Mouse (Mus musculus): ENCODE measurements around the gene Gps2. TPM values are rescaled to one million over a fixed set of nuclear protein-coding genes. Genes with fewer than 3 reads are reported as not detected.

The Gps2 gene
- polyA plus RNA-seq (2014; fragmentation: Nextera tagmentation; extraction: Ambion mirVana), result 56.4 and 62.4 TPM in 2 replicates

DNA sequence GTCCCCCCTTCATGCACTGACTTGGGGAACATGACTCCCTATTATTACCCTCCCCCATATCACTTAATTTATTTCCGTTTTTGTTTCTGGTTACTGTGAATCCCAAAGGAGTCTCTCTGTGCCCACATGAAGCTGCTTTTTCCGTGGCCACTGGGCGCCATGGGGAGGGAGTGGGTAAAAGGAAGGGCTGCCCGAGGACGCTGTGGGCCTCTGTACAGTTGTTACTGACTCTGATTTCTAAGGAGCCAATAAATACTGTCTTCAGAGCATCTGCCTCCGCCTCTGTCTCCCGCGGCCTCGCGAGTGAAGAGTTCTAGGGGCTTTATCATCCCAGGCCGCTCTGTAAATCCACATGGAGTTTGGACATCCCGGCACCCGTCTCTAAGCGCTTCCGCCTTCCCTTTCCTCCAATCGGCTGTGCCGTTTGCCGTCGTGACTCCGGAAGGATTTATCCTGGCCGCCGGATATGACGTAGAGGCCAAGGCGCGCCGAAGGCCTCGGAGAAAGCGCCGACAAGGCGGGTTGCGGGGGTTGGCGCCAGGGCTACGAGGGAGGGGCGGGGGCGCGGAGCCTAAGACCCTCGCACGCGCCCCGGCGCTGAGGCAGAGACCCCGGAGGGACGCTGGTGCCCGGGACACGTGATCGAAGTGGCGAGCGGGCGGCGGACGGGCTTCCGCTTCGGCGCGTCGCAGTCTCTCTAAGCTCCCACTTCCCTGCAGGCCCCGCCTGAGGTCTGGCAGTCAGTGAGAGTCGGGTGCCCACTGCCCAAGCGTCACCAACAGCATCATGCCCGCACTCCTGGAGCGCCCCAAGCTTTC is at the start of gene Gps2:
Gps2 (plus strand) TSS at position 335 of the 818 bp plus-strand sequence.
- peaks cover 17% of the 10 kb centered on the region for H3K4me1 ChIP-seq (ENCODE audit: control insufficient read depth, insufficient read depth, low read length)
- no peaks in the 10 kb centered on the region for H3K9me3 ChIP-seq (ENCODE audit: control insufficient read depth, low read length)
- no peaks in the 10 kb centered on the region for H3K27me3 ChIP-seq (ENCODE audit: control insufficient read depth, insufficient read depth, low read length)
- peak within 1 kb of the TSS; percentile 80 for H3K4me3 ChIP-seq (replicated peaks; ENCODE audit: low read depth, low read length)
- H3K9ac ChIP-seq (replicated peaks; ENCODE audit: low read length), result peak within 1 kb of the TSS; percentile 82
- DNase-seq (peak; percentile 97), ATAC-seq (ENCODE audit: low FRiP score, low TSS enrichment) (peak; percentile 93)
- WGBS, result 1% methylated on average over 55 of the region's 61 CpGs
- H3K4me2 ChIP-seq (ENCODE audit: low read length), result peak within 1 kb of the TSS; percentile 99
- peak within 1 kb of the TSS; percentile 90 for H3K27ac ChIP-seq (replicated peaks; ENCODE audit: low read depth, low read length)
- H3K36me3 ChIP-seq (ENCODE audit: control insufficient read depth, insufficient read depth, low read length), result peaks cover 88% of the 10 kb centered on the region

DNA sequence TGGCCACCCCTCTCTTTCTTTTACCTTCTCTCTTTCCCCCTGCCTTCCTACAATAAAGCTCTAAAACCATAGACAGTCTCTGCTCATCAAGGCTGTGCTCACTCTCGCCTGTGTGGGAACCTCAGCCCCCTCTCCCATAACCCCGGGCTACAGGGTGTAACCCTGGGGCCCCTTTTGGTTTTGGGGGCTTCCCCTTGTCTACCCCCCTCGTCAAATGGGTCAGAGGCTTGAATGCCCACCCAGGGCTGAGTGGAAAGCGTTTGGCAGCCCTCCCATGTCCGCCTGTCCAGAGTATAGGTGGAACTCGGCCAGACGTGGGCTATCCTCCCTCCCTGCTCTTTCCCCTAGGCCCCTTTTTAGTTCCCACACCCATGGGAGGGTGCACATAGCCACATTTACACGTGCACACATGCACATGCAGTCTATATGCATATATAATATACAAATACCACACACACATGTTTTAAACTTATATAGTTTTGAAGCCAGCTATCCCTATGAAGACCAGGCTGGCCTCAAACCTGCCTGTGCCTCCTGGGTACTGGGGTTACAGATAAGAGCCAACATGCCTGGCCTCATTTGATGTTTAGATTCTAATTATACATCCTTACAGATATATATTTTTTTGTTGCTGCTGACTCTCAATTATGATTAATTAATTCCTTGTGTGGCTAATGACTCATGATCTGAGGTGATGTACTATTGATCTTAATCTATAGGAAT is 49.4 kb upstream of the Gps2 start:
- 57% methylated on average over 8 of the region's 8 CpGs for WGBS
- ATAC-seq (ENCODE audit: low FRiP score, low TSS enrichment), result no peak

DNA sequence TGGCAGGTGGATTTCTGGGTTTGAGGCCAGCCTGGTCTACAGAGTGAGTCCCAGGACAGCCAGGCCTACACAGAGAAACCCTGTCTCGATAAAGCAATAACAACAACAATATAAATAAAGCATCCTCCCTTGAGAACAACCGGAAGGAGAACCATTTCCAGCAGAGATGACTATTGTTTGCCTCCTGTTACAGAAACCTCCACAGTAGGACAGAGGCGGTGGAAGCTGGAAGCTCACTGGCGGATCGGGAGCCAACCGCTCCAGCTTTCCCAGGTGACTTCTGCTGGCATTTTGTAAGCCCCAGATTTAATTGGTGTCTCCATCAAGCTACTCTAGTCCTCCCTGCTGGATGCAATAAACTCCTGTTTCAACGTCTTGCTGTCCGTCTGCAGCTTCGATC is 48.1 kb upstream of the Gps2 start:
- WGBS, result 79% methylated on average over 9 of the region's 9 CpGs
- DNase-seq, result no peak
- H3K9ac ChIP-seq (replicated peaks; ENCODE audit: low read length), result no peak overlapping the region
- H3K4me1 ChIP-seq (ENCODE audit: control insufficient read depth, insufficient read depth, low read length), result no peaks in the 10 kb centered on the region
- no peak overlapping the region for H3K27ac ChIP-seq (replicated peaks; ENCODE audit: low read depth, low read length)
- no peaks in the 10 kb centered on the region for H3K36me3 ChIP-seq (ENCODE audit: control insufficient read depth, insufficient read depth, low read length)
- no peaks in the 10 kb centered on the region for H3K9me3 ChIP-seq (ENCODE audit: control insufficient read depth, low read length)
- H3K4me2 ChIP-seq (ENCODE audit: low read length), result no peak overlapping the region
- H3K27me3 ChIP-seq (ENCODE audit: control insufficient read depth, insufficient read depth, low read length), result no peaks in the 10 kb centered on the region
- ATAC-seq (ENCODE audit: low FRiP score, low TSS enrichment), result no peak
- no peak overlapping the region for H3K4me3 ChIP-seq (replicated peaks; ENCODE audit: low read depth, low read length)

More for the DNA sequence above, 49.4 kb upstream of the Gps2 start:
- Histone ChIP-seq H3K9ac (replicated peaks; ENCODE audit: low read length) (no peak overlapping the region), H3K9me3 (ENCODE audit: control insufficient read depth, low read length) (no peaks in the 10 kb centered on the region), H3K36me3 (ENCODE audit: control insufficient read depth, insufficient read depth, low read length) (no peaks in the 10 kb centered on the region), H3K4me1 (ENCODE audit: control insufficient read depth, insufficient read depth, low read length) (no peaks in the 10 kb centered on the region), H3K27ac (replicated peaks; ENCODE audit: low read depth, low read length) (no peak overlapping the region), H3K4me3 (replicated peaks; ENCODE audit: low read depth, low read length) (no peak overlapping the region), H3K27me3 (ENCODE audit: control insufficient read depth, insufficient read depth, low read length) (no peaks in the 10 kb centered on the region), H3K4me2 (ENCODE audit: low read length) (no peak overlapping the region)
- no peak for DNase-seq

- no peak for ATAC-seq (ENCODE audit: low FRiP score, low TSS enrichment)
These were observed 46.4 kb upstream of the Gps2 start for GRCm38 (mm10) chr11:69867335-69867734.

GRCm38 (mm10) chr11:69870289-69871069 is 43.2 kb upstream of the Gps2 start:
- Histone ChIP-seq H3K9ac (replicated peaks; ENCODE audit: low read length) (no peak overlapping the region), H3K4me2 (ENCODE audit: low read length) (no peak overlapping the region), H3K4me3 (replicated peaks; ENCODE audit: low read depth, low read length) (no peak overlapping the region), H3K36me3 (ENCODE audit: control insufficient read depth, insufficient read depth, low read length) (no peaks in the 10 kb centered on the region), H3K27me3 (ENCODE audit: control insufficient read depth, insufficient read depth, low read length) (no peaks in the 10 kb centered on the region), H3K4me1 (ENCODE audit: control insufficient read depth, insufficient read depth, low read length) (no peaks in the 10 kb centered on the region), H3K27ac (replicated peaks; ENCODE audit: low read depth, low read length) (no peak overlapping the region), H3K9me3 (ENCODE audit: control insufficient read depth, low read length) (no peaks in the 10 kb centered on the region)
- no peak for DNase-seq
- 96% methylated on average over 2 of the region's 2 CpGs for whole genome bisulfite sequencing
- no peak for ATAC-seq (ENCODE audit: low FRiP score, low TSS enrichment)

More at GRCm38 (mm10) chr11:69867335-69867734, 46.4 kb upstream of the Gps2 start:
- Histone ChIP-seq H3K27me3 (ENCODE audit: control insufficient read depth, insufficient read depth, low read length) (no peaks in the 10 kb centered on the region), H3K9me3 (ENCODE audit: control insufficient read depth, low read length) (no peaks in the 10 kb centered on the region), H3K9ac (replicated peaks; ENCODE audit: low read length) (no peak overlapping the region), H3K4me1 (ENCODE audit: control insufficient read depth, insufficient read depth, low read length) (no peaks in the 10 kb centered on the region), H3K4me3 (replicated peaks; ENCODE audit: low read depth, low read length) (no peak overlapping the region), H3K36me3 (ENCODE audit: control insufficient read depth, insufficient read depth, low read length) (no peaks in the 10 kb centered on the region), H3K27ac (replicated peaks; ENCODE audit: low read depth, low read length) (no peak overlapping the region), H3K4me2 (ENCODE audit: low read length) (no peak overlapping the region)
- WGBS, result 71% methylated on average over 9 of the region's 9 CpGs
- DNase-seq, result no peak

GRCm38 (mm10) chr11:69871822-69872221 is 41.9 kb upstream of the Gps2 start:
- Histone ChIP-seq H3K9ac (replicated peaks; ENCODE audit: low read length) (no peak overlapping the region), H3K27ac (replicated peaks; ENCODE audit: low read depth, low read length) (no peak overlapping the region), H3K27me3 (ENCODE audit: control insufficient read depth, insufficient read depth, low read length) (no peaks in the 10 kb centered on the region), H3K9me3 (ENCODE audit: control insufficient read depth, low read length) (no peaks in the 10 kb centered on the region), H3K4me2 (ENCODE audit: low read length) (no peak overlapping the region), H3K4me3 (replicated peaks; ENCODE audit: low read depth, low read length) (no peak overlapping the region), H3K36me3 (ENCODE audit: control insufficient read depth, insufficient read depth, low read length) (no peaks in the 10 kb centered on the region), H3K4me1 (ENCODE audit: control insufficient read depth, insufficient read depth, low read length) (no peaks in the 10 kb centered on the region)
- ATAC-seq (ENCODE audit: low FRiP score, low TSS enrichment) (no peak), DNase-seq (no peak)
- 85% methylated on average over 7 of the region's 7 CpGs for WGBS

DNA sequence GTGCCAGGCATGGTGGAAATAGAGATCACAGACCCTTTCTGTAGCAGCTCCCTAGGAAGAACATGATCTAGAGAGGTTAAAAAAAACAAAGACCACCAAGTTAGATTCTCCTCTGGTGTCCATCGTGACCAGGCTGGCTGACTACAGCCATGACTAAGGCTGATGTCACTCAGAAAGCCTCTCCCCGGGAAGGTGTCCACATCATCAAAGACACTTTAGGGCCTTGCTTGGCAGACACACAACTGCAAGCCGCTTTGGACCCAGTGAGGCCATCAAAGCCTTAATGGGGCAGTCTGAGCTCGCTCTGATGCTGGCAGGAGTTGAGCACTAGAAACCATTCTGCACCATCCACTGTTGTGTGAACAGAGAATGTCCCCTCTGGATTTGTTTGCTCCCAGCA is 41.2 kb upstream of the Gps2 start:
- H3K36me3 ChIP-seq (ENCODE audit: control insufficient read depth, insufficient read depth, low read length), result no peaks in the 10 kb centered on the region
- DNase-seq (no peak), ATAC-seq (ENCODE audit: low FRiP score, low TSS enrichment) (no peak)
- H3K27ac ChIP-seq (replicated peaks; ENCODE audit: low read depth, low read length), result no peak overlapping the region
- 82% methylated on average over 4 of the region's 4 CpGs for WGBS
- no peak overlapping the region for H3K9ac ChIP-seq (replicated peaks; ENCODE audit: low read length)
- H3K4me1 ChIP-seq (ENCODE audit: control insufficient read depth, insufficient read depth, low read length), result no peaks in the 10 kb centered on the region
- no peaks in the 10 kb centered on the region for H3K27me3 ChIP-seq (ENCODE audit: control insufficient read depth, insufficient read depth, low read length)
- no peak overlapping the region for H3K4me3 ChIP-seq (replicated peaks; ENCODE audit: low read depth, low read length)
- H3K9me3 ChIP-seq (ENCODE audit: control insufficient read depth, low read length), result no peaks in the 10 kb centered on the region
- no peak overlapping the region for H3K4me2 ChIP-seq (ENCODE audit: low read length)

GRCm38 (mm10) chr11:69876186-69876585 is 37.5 kb upstream of the Gps2 start:
- Histone ChIP-seq H3K4me2 (ENCODE audit: low read length) (no peak overlapping the region), H3K27me3 (ENCODE audit: control insufficient read depth, insufficient read depth, low read length) (peaks cover 6% of the 10 kb centered on the region; the same call in 1 of the 2 replicates), H3K36me3 (ENCODE audit: control insufficient read depth, insufficient read depth, low read length) (no peaks in the 10 kb centered on the region), H3K9ac (replicated peaks; ENCODE audit: low read length) (no peak overlapping the region), H3K9me3 (ENCODE audit: control insufficient read depth, low read length) (no peaks in the 10 kb centered on the region), H3K27ac (replicated peaks; ENCODE audit: low read depth, low read length) (no peak overlapping the region), H3K4me3 (replicated peaks; ENCODE audit: low read depth, low read length) (no peak overlapping the region), H3K4me1 (ENCODE audit: control insufficient read depth, insufficient read depth, low read length) (peaks cover 8% of the 10 kb centered on the region)
- ATAC-seq (ENCODE audit: low FRiP score, low TSS enrichment) (no peak), DNase-seq (no peak)
- 81% methylated on average over 7 of the region's 7 CpGs for WGBS

All from midbrain, embryonic 14.5 days (tissue).